Mouse (Mus musculus): ENCODE data around the gene Sel1l3. TPM values are rescaled to one million over a fixed set of nuclear protein-coding genes. Genes with fewer than 3 reads are reported as not detected.

Sel1l3 gene
- polyA plus RNA-seq (2015; fragmentation: Nextera tagmentation; extraction: Ambion mirVana): 5.8 and 5.9 TPM in 2 replicates

GRCm38 (mm10) chr5:53213711-53214352 lies at the start of gene Sel1l3:
Sel1l3 (minus strand) TSS chr5:53213927.
- H3K4me2 ChIP-seq: peak within 1 kb of the TSS; percentile 98
- peaks cover 47% of the 10 kb centered on the region for H3K4me1 ChIP-seq (replicated peaks)
- 2% methylated on average over 24 of the region's 29 CpGs for WGBS
- H3K27ac ChIP-seq (replicated peaks): peak within 1 kb of the TSS; percentile 73
- H3K4me3 ChIP-seq: peak within 1 kb of the TSS; percentile 66
- H3K27me3 ChIP-seq: peaks cover 20% of the 10 kb centered on the region
- peak within 1 kb of the TSS; percentile 89 for H3K9ac ChIP-seq
- peak; percentile 68 for ATAC-seq (ENCODE audit: low read depth)
- no peaks in the 10 kb centered on the region for H3K36me3 ChIP-seq
- no peaks in the 10 kb centered on the region for H3K9me3 ChIP-seq

- no peak for ATAC-seq (ENCODE audit: low read depth)
- H3K4me1 ChIP-seq (replicated peaks): peaks cover 18% of the 10 kb centered on the region
- H3K27me3 ChIP-seq: peaks cover 16% of the 10 kb centered on the region
- H3K27ac ChIP-seq (replicated peaks): no peak overlapping the region
- no peaks in the 10 kb centered on the region for H3K36me3 ChIP-seq
- no peaks in the 10 kb centered on the region for H3K9me3 ChIP-seq
- no peak overlapping the region for H3K9ac ChIP-seq
- 86% methylated on average over 10 of the region's 10 CpGs for WGBS
- no peak overlapping the region for H3K4me3 ChIP-seq
- H3K4me2 ChIP-seq: no peak overlapping the region
Observed at GRCm38 (mm10) chr5:53261999-53262398, 48.3 kb upstream of the Sel1l3 start.

GRCm38 (mm10) chr5:53259894-53260293 lies 46.2 kb upstream of the Sel1l3 start:
- H3K4me2 ChIP-seq: no peak overlapping the region
- peaks cover 18% of the 10 kb centered on the region for H3K4me1 ChIP-seq (replicated peaks)
- H3K4me3 ChIP-seq: no peak overlapping the region
- no peak overlapping the region for H3K9ac ChIP-seq
- H3K36me3 ChIP-seq: no peaks in the 10 kb centered on the region
- no peak for ATAC-seq (ENCODE audit: low read depth)
- no peaks in the 10 kb centered on the region for H3K9me3 ChIP-seq
- WGBS: 51% methylated on average over 5 of the region's 5 CpGs
- H3K27me3 ChIP-seq: peaks cover 20% of the 10 kb centered on the region
- no peak overlapping the region for H3K27ac ChIP-seq (replicated peaks)

GRCm38 (mm10) chr5:53258038-53258786 lies 44.5 kb upstream of the Sel1l3 start:
- H3K4me3 ChIP-seq: peak overlapping the region; percentile 35
- peak; percentile 62 for ATAC-seq (ENCODE audit: low read depth)
- 5% methylated on average over 29 of the region's 29 CpGs for WGBS
- peaks cover 20% of the 10 kb centered on the region for H3K27me3 ChIP-seq
- peaks cover 18% of the 10 kb centered on the region for H3K4me1 ChIP-seq (replicated peaks)
- peak overlapping the region; percentile 60 for H3K9ac ChIP-seq
- no peak overlapping the region for H3K27ac ChIP-seq (replicated peaks)
- H3K4me2 ChIP-seq: peak overlapping the region; percentile 66
- H3K9me3 ChIP-seq: no peaks in the 10 kb centered on the region
- no peaks in the 10 kb centered on the region for H3K36me3 ChIP-seq

DNA sequence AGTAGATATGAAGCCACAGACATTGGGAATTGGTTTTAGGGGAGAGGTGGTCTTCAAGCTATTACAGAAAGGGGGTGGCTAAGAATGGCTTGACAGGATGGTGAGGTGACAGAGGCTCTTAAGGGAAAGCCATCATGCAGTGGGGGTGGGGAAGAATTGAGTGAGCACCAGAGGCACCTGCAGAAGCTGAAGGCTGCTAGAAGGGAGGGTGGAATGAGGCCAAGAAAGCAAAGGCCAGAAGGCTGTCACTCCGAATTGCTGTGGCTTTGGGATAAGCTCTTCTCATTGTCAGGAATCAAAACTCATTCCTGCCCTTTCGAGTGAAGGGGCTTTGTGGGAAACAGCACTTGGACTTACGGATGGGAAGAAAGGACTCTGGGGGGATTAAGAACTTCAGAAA lies 41.1 kb upstream of the Sel1l3 start:
- ATAC-seq (ENCODE audit: low read depth): no peak
- no peaks in the 10 kb centered on the region for H3K36me3 ChIP-seq
- H3K27ac ChIP-seq (replicated peaks): no peak overlapping the region
- no peak overlapping the region for H3K9ac ChIP-seq
- 80% methylated on average over 3 of the region's 3 CpGs for WGBS
- H3K4me2 ChIP-seq: no peak overlapping the region
- peaks cover 20% of the 10 kb centered on the region for H3K27me3 ChIP-seq
- H3K4me1 ChIP-seq (replicated peaks): peaks cover 14% of the 10 kb centered on the region
- H3K9me3 ChIP-seq: no peaks in the 10 kb centered on the region
- no peak overlapping the region for H3K4me3 ChIP-seq

DNA sequence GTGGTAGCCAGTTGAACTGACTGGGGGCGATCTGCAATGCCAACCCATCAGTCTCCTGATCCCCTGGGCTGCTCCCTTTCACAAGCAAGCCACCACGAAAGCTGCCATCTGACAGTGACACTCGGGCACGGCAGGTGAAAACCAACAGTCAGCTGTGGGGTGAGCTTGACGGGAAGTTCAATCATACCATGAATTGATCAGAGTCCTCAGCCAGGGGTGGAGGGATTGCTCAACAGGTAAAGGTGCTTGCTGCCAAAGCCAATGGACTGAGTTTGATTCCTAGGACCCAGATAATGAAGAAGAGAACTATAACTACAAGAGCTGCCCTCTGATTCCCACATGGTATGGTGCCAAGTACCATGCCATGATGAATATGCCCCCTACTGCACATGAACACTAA lies 40.4 kb upstream of the Sel1l3 start:
- H3K4me1 ChIP-seq (replicated peaks): peaks cover 12% of the 10 kb centered on the region
- ATAC-seq (ENCODE audit: low read depth): no peak
- 87% methylated on average over 5 of the region's 5 CpGs for WGBS
- H3K4me2 ChIP-seq: no peak overlapping the region
- H3K9me3 ChIP-seq: no peaks in the 10 kb centered on the region
- no peaks in the 10 kb centered on the region for H3K36me3 ChIP-seq
- no peak overlapping the region for H3K4me3 ChIP-seq
- H3K27ac ChIP-seq (replicated peaks): no peak overlapping the region
- H3K9ac ChIP-seq: no peak overlapping the region
- H3K27me3 ChIP-seq: peaks cover 18% of the 10 kb centered on the region

DNA sequence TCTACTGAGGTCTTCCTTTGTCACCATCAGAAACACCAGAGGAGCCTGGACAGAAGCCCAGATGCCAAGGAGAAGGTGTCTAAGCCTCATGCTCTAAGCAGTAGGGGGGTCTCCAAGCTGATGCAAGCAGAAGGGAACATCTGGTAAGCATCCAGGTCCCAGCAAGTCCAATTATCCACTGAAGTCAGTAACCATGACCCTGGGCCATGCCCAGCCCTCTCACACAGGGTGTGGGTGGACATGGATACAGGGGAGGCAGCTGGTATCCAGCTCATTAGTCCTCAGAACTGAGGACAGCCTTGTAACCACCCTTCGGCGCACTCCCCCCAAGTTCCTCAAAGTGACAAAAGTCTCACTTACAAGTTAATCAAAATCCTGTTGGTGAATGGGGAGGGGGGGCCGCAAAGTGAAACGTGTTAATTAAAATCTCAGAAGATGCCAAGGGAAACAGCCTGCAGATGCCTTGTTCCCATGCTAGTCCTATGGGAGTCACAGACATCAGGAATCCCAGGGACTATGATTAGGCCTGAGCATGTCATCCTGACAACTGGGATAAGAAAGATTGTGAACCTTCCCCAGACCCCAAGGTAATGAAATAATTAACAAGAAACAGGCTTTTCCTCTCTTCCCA lies 35.8 kb upstream of the Sel1l3 start:
- Histone ChIP-seq H3K4me2 (no peak overlapping the region), H3K9me3 (no peaks in the 10 kb centered on the region), H3K9ac (no peak overlapping the region), H3K4me3 (no peak overlapping the region), H3K27me3 (no peaks in the 10 kb centered on the region), H3K4me1 (replicated peaks) (0 out of 2 replicates have a peak, but pooled peaks cover 5% of the 10 kb centered on the region), H3K36me3 (no peaks in the 10 kb centered on the region), H3K27ac (replicated peaks) (no peak overlapping the region)
- no peak for ATAC-seq (ENCODE audit: low read depth)
- WGBS: 75% methylated on average over 4 of the region's 4 CpGs

- Histone ChIP-seq H3K4me3 (no peak overlapping the region), H3K27ac (replicated peaks) (no peak overlapping the region), H3K4me2 (no peak overlapping the region), H3K9ac (no peak overlapping the region), H3K9me3 (no peaks in the 10 kb centered on the region), H3K27me3 (no peaks in the 10 kb centered on the region), H3K4me1 (replicated peaks) (0 out of 2 replicates have a peak, but pooled peaks cover 5% of the 10 kb centered on the region), H3K36me3 (no peaks in the 10 kb centered on the region)
- WGBS: 26% methylated on average over 11 of the region's 11 CpGs
- ATAC-seq (ENCODE audit: low read depth): 0 out of 2 replicates have a peak, but pooled peaks have one; percentile 15
Observed at GRCm38 (mm10) chr5:53248499-53248898, 34.8 kb upstream of the Sel1l3 start.

DNA sequence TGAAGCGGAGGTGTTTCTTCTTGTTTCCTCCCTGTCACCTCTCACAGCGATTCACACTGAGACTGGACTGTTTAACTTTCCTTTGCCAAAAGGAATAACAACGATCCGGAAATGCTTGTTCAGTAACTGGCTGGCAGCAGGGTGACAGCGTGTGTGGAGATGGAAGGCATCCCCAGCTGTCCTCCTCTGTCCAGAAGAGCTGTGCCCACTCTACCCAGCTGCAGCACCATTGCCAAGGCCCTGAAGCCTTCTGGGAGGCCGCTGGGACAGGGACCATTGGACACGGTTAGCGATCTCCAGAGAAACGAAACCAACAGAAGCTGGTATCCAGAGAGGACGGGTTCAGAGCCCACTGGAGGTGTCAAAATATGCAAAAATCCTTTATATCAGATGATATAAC lies 30.2 kb upstream of the Sel1l3 start:
- WGBS: 78% methylated on average over 10 of the region's 10 CpGs
- H3K27me3 ChIP-seq: no peaks in the 10 kb centered on the region
- no peak overlapping the region for H3K4me3 ChIP-seq
- peaks cover 28% of the 10 kb centered on the region for H3K4me1 ChIP-seq (replicated peaks)
- ATAC-seq (ENCODE audit: low read depth): no peak
- no peaks in the 10 kb centered on the region for H3K9me3 ChIP-seq
- no peak overlapping the region for H3K9ac ChIP-seq
- H3K27ac ChIP-seq (replicated peaks): no peak overlapping the region
- no peak overlapping the region for H3K4me2 ChIP-seq
- no peaks in the 10 kb centered on the region for H3K36me3 ChIP-seq

- H3K9ac ChIP-seq: no peak overlapping the region
- WGBS: 89% methylated on average over 7 of the region's 7 CpGs
- no peak overlapping the region for H3K27ac ChIP-seq (replicated peaks)
- ATAC-seq (ENCODE audit: low read depth): no peak
- H3K4me2 ChIP-seq: no peak overlapping the region
- no peak overlapping the region for H3K4me3 ChIP-seq
- no peaks in the 10 kb centered on the region for H3K36me3 ChIP-seq
- peaks cover 24% of the 10 kb centered on the region for H3K4me1 ChIP-seq (replicated peaks)
- H3K27me3 ChIP-seq: no peaks in the 10 kb centered on the region
- H3K9me3 ChIP-seq: no peaks in the 10 kb centered on the region
Observed at GRCm38 (mm10) chr5:53242865-53243499, 29.3 kb upstream of the Sel1l3 start.

DNA sequence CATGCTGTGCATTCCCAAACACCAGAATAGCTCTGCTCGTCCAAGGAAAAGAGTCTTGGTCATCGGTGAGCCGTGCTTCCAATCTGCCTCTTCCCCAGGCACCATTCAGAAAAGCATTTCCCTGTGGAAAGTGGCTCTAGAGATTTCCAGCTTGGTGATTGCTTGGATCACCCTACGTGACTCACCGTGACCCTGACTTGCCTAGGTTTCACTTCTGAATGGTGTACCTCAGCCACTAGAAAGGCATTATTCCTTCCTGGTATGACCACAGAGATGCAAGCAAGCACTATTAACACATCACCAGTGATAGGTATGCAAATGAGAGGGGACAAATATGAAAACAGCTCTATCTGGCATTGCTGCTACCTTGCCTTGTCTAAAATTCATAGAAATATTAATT lies 28.2 kb upstream of the Sel1l3 start:
- H3K36me3 ChIP-seq: no peaks in the 10 kb centered on the region
- no peak overlapping the region for H3K4me2 ChIP-seq
- H3K4me3 ChIP-seq: no peak overlapping the region
- H3K9ac ChIP-seq: no peak overlapping the region
- WGBS: 74% methylated on average over 5 of the region's 5 CpGs
- no peaks in the 10 kb centered on the region for H3K9me3 ChIP-seq
- H3K27ac ChIP-seq (replicated peaks): no peak overlapping the region
- ATAC-seq (ENCODE audit: low read depth): no peak
- peaks cover 24% of the 10 kb centered on the region for H3K4me1 ChIP-seq (replicated peaks)
- no peaks in the 10 kb centered on the region for H3K27me3 ChIP-seq

DNA sequence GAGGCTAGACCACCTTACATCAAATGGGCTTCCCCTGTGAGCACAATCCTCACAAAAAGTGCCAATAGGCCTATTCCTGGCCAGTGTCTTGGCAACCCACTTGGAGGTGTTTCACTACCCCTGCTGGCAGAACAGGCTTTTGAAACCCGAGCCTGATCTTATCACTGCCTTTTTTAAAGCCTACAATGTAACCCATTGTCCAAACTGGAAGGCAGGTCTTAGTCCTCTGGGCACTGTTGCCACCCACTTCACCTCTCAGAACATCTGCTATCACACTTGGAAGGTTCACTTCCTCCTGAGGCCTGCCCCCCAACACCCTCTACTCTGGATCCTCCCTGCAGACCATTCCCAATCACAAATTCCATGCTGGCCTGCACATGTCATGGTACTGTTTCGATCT lies 27.4 kb upstream of the Sel1l3 start:
- Histone ChIP-seq H3K4me1 (replicated peaks) (peaks cover 24% of the 10 kb centered on the region), H3K27me3 (no peaks in the 10 kb centered on the region), H3K36me3 (no peaks in the 10 kb centered on the region), H3K4me2 (no peak overlapping the region), H3K9ac (no peak overlapping the region), H3K4me3 (no peak overlapping the region), H3K9me3 (no peaks in the 10 kb centered on the region), H3K27ac (replicated peaks) (no peak overlapping the region)
- ATAC-seq (ENCODE audit: low read depth): no peak
- WGBS: 47% methylated on average over 2 of the region's 2 CpGs
